Mouse (Mus musculus) CD4-positive, CD25-positive, alpha-beta regulatory T cell, adult 4 months (primary cell): Measurements from ENCODE around the gene Apba1. TPM values are rescaled to one million over a fixed set of nuclear protein-coding genes. Genes with fewer than 3 reads are reported as not detected.

Source experiments
- ATAC-seq: one replicate; pipeline ENCODE4 v1.8.0; 2017
- polyA plus RNA-seq, 2 experiments: library from polyadenylated mRNA; unstranded; fragments of 100-300 nt; shearing (Covaris generic); gene quantifications; one replicate each; pipeline ENCODE4 v1.2.1; 2017

The Apba1 gene
- polyA plus RNA-seq, 2 experiments from 2014 or later, result not detected

GRCm38 (mm10) chr19:23806796-23807195 is 48.1 kb downstream of the Apba1 start:
- ATAC-seq, result no peak

- no peak for ATAC-seq
These were observed 48.7 kb downstream of the Apba1 start for GRCm38 (mm10) chr19:23807371-23807770.

GRCm38 (mm10) chr19:23809236-23809635 is 50.5 kb downstream of the Apba1 start:
- ATAC-seq, result no peak

- ATAC-seq, result no peak
These were observed 51.8 kb downstream of the Apba1 start for GRCm38 (mm10) chr19:23810512-23810911.

GRCm38 (mm10) chr19:23810976-23811375 is 52.3 kb downstream of the Apba1 start:
- no peak for ATAC-seq

GRCm38 (mm10) chr19:23816762-23817161 is 58.1 kb downstream of the Apba1 start:
- ATAC-seq, result no peak

- ATAC-seq, result no peak
These were observed 58.5 kb downstream of the Apba1 start for GRCm38 (mm10) chr19:23817196-23817595.

GRCm38 (mm10) chr19:23819882-23820281 is 61.2 kb downstream of the Apba1 start:
- no peak for ATAC-seq

GRCm38 (mm10) chr19:23822497-23822896 is 63.8 kb downstream of the Apba1 start:
- no peak for ATAC-seq

GRCm38 (mm10) chr19:23823533-23823932 is 64.8 kb downstream of the Apba1 start:
- no peak for ATAC-seq

GRCm38 (mm10) chr19:23826251-23826650 is 67.6 kb downstream of the Apba1 start:
- ATAC-seq, result no peak

- no peak for ATAC-seq
These were observed 72.1 kb downstream of the Apba1 start for GRCm38 (mm10) chr19:23830761-23831160.

GRCm38 (mm10) chr19:23833685-23834682 is 75.3 kb downstream of the Apba1 start:
- no peak for ATAC-seq

GRCm38 (mm10) chr19:23834721-23835120 is 76.0 kb downstream of the Apba1 start:
- no peak for ATAC-seq

- ATAC-seq, result no peak
These were observed 97.1 kb downstream of the Apba1 start for GRCm38 (mm10) chr19:23855832-23856231.

GRCm38 (mm10) chr19:23858091-23858490 is 99.4 kb downstream of the Apba1 start:
- no peak for ATAC-seq

- ATAC-seq, result no peak
These were observed 100.1 kb downstream of the Apba1 start for GRCm38 (mm10) chr19:23858781-23859180.

- no peak for ATAC-seq
These were observed 101.6 kb downstream of the Apba1 start for GRCm38 (mm10) chr19:23860151-23860820.

- ATAC-seq, result no peak
These were observed 104.0 kb downstream of the Apba1 start for GRCm38 (mm10) chr19:23862736-23863135.

- no peak for ATAC-seq
These were observed 105.3 kb downstream of the Apba1 start for GRCm38 (mm10) chr19:23863959-23864358.

- ATAC-seq, result no peak
These were observed 107.4 kb downstream of the Apba1 start for GRCm38 (mm10) chr19:23866045-23866444.

GRCm38 (mm10) chr19:23867052-23867451 is 108.4 kb downstream of the Apba1 start:
- ATAC-seq, result no peak

GRCm38 (mm10) chr19:23867589-23867988 is 108.9 kb downstream of the Apba1 start:
- no peak for ATAC-seq

- ATAC-seq, result no peak
These were observed 115.8 kb downstream of the Apba1 start for GRCm38 (mm10) chr19:23874502-23874901.
